Mouse (Mus musculus) megakaryocyte, embryonic 14.5 days (primary cell): ENCODE results near the gene Adamtsl1. TPM values are rescaled to one million over a fixed set of nuclear protein-coding genes. Genes with fewer than 3 reads are reported as not detected.

Experiments
- H3K27me3 ChIP-seq: replicated peaks from 2 replicates; pipeline ENCODE3; 2012; ENCODE audit warnings: inconsistent platforms
- H3K36me3 ChIP-seq: replicated peaks from 2 replicates; pipeline ENCODE3; 2012; ENCODE audit warnings: low read length, inconsistent platforms, mixed read lengths
- H3K4me1 ChIP-seq: 2 replicates; pipeline ENCODE4 v1.6.1; 2012; ENCODE audit warnings: inconsistent platforms
- H3K4me3 ChIP-seq: replicated peaks from 2 replicates; pipeline ENCODE3; 2012; ENCODE audit warnings: moderate library complexity, mild to moderate bottlenecking, inconsistent platforms
- H3K9me3 ChIP-seq: 2 replicates; pipeline ENCODE4 v1.6.1; 2012; ENCODE audit warnings: inconsistent platforms
- FLI1 ChIP-seq: IDR thresholded peaks from 2 replicates; pipeline ENCODE4 v1.6.1; 2012; ENCODE audit warnings: low read length, inconsistent platforms, mixed read lengths
- GATA1 ChIP-seq: IDR thresholded peaks from 3 replicates; pipeline ENCODE4 v1.6.1; 2012; ENCODE audit warnings: mixed read lengths, low read length, inconsistent platforms, borderline replicate concordance
- polyA plus RNA-seq: library from polyadenylated mRNA; stranded (reverse); fragments of >175 nt; gene quantifications from 2 replicates; pipeline ENCODE4 v1.2.3, GENCODE M21; 2012; ENCODE audit warnings: low replicate concordance; ENCODE audit not compliant: insufficient read depth

Adamtsl1 gene
- polyA plus RNA-seq, 1 experiment, result 0.44 TPM

DNA sequence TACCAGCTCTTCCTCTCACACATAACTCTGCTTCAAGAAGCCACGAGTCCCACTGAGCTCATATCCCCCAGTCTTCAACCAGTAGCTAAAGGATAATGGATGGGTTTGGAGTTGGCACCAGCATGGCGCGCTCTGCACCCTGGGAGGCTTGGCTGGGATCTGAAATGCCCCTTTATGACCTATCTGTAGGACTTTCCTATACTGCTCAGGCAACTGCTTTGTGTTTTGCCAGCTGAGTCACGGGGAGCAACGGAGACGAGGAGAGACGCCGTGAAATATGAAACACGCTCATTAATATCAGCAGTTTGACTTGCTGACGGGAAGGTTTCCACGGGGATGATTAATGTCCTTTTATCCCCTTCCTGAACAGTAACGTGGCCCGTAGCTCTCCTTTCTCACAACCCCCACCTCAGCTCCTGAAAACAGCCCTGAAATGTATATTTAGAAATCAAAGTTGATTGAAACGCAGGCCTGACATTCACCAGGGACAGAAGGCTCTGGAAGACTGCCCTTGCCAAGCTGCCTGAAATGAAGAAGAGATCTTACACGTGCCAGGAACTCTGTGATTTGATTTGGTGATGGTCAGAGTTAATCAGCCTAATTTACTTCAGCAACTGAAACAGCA lies 902.5 kb downstream of the Adamtsl1 start:
- H3K4me3 ChIP-seq, result no peak overlapping the region
- H3K27me3 ChIP-seq, result peaks cover 2% of the 10 kb centered on the region
- peaks cover 7% of the 10 kb centered on the region; the same call in 1 of the 2 replicates for H3K9me3 ChIP-seq
- H3K4me1 ChIP-seq, result no peaks in the 10 kb centered on the region
- TF ChIP-seq GATA1 (no peak), FLI1 (no peak)
- H3K36me3 ChIP-seq, result no peaks in the 10 kb centered on the region

DNA sequence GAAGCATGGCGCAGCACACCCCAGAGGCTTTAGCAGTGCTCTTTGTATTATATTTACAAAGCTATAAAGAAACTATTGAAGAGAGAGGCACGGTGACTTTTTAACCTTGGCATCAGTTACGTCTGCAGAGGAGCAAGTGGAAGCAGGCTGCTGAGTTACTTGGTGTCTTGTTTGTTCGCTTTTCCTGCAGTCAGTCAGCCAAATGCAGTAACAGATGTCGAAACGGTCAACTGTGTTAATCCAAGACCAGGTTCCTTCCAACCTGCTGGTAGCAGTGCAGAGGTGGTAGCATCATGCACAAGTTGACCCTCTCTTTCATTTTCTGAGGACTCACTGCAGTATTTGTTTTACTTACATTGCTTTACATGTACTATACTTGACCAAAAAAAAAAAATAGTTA lies 908.6 kb downstream of the Adamtsl1 start:
- TF ChIP-seq FLI1 (no peak), GATA1 (no peak)
- H3K9me3 ChIP-seq, result no peaks in the 10 kb centered on the region
- H3K4me3 ChIP-seq, result no peak overlapping the region
- no peaks in the 10 kb centered on the region for H3K36me3 ChIP-seq
- H3K27me3 ChIP-seq, result no peaks in the 10 kb centered on the region
- peaks cover 16% of the 10 kb centered on the region for H3K4me1 ChIP-seq

DNA sequence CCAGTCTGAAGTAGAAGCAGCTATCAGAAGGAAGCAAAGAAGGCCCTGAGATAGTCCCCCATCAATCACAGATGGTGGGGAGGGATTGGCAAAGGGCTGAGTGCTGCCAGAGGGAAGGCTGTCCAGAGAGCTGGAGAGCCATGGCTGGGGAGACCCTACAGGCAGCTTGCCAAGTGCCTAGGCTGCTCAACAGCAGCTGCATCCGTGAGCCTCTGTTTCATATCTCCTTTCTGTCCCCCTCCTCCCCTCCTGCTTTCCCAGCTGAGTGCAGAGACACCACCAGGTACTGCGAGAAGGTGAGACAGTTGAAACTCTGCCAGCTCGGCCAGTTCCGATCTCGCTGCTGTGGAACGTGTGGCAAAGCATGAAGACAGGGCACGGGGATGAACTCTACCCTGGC lies 911.6 kb downstream of the Adamtsl1 start:
- TF ChIP-seq FLI1 (no peak), GATA1 (no peak)
- Histone ChIP-seq H3K4me3 (no peak overlapping the region), H3K9me3 (no peaks in the 10 kb centered on the region), H3K36me3 (no peaks in the 10 kb centered on the region), H3K27me3 (no peaks in the 10 kb centered on the region), H3K4me1 (peaks cover 20% of the 10 kb centered on the region)

DNA sequence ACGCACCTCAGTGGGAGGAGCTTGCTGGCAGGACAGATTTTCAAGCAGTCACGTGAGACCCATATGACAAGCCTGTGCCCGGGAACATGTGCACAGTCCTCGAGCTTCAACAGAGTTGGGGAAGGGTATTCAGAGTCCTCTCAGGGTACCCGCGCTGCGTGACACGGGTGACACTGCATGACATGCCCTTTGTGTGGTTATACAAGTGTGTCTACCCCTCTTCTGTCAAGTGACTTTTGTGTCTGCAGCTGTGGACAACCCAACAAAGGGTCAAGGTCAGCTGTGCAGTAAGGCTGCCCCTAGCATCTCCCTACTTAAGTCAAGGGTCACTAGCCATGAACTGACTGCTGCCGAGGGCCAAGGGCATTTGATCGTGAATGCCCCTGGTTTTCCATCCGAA lies 912.6 kb downstream of the Adamtsl1 start:
- Histone ChIP-seq H3K36me3 (no peaks in the 10 kb centered on the region), H3K9me3 (no peaks in the 10 kb centered on the region), H3K4me1 (peaks cover 20% of the 10 kb centered on the region), H3K27me3 (no peaks in the 10 kb centered on the region), H3K4me3 (no peak overlapping the region)
- TF ChIP-seq GATA1 (no peak), FLI1 (no peak)

DNA sequence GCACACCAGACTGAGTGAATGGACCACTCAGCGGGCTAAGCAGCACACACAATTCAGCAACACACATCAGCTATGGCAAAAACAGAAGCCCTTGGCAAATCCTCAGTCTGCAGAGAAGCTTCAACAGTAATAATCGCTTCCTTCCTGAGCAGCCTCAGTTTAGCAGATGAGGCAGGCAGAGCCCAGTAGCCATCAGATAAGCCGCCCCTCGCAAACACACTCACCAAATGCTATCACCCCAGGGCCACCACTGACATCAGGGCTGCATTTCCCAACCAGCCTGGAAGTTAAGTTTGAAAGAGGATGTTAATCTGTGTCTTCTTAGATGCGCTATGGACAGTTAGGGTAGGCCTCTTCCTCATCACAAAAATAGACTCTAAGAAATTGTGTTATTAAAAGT lies 913.3 kb downstream of the Adamtsl1 start:
- Histone ChIP-seq H3K4me1 (peaks cover 20% of the 10 kb centered on the region), H3K9me3 (no peaks in the 10 kb centered on the region), H3K27me3 (no peaks in the 10 kb centered on the region), H3K36me3 (no peaks in the 10 kb centered on the region), H3K4me3 (no peak overlapping the region)
- TF ChIP-seq GATA1, result no peak
- TF ChIP-seq FLI1, result no peak

DNA sequence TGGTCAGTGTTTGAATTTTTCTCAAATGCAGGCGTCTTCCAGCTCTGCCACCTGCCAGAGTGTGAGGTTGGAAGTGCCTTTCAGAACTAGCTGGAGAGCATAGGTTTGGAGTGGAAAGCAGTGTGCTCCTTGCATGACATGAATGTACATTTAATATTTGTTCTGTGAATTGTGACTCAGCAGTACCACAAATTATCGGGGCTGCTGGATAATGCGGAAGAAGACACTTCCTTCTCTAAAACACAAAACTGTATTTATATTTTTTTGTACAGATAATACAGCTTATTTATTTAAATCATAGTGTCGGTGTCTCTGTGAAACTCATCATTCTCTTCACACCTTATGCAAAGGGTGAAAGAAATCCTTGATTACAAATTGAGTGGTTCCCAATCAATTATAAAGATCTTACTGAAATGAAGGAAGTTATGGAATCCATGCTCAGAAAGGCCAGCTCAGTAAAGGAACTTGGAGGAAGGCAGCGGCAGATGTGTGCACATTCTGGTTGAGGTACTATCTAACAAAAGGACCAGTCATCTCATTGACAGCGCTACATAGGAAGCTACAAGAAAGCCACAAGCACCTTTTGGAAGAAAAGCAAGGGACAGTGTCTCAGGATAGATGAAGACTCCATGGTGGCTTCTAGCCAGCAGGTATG lies 914.2 kb downstream of the Adamtsl1 start:
- Histone ChIP-seq H3K9me3 (no peaks in the 10 kb centered on the region), H3K27me3 (no peaks in the 10 kb centered on the region), H3K4me1 (peaks cover 20% of the 10 kb centered on the region), H3K4me3 (no peak overlapping the region), H3K36me3 (no peaks in the 10 kb centered on the region)
- no peak for TF ChIP-seq GATA1

DNA sequence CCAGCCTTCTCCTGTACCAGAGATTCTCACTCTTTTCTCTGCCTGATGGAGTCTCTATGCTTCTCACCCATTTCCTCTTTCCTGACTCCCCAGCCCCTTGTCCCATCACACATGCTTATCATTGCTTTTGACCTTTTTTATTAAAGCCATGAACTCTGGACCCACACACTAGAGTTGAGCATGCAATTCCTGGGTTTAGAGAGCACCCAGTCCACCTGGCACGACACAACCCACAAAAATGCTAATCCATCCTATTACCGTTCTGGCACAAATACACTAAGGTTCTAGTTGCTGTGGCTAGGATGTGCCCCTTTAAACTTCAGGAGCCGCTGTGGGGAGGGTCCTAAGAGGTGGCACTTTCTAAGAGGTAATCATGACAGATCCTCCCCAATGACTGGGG lies 921.7 kb downstream of the Adamtsl1 start:
- H3K4me1 ChIP-seq, result no peaks in the 10 kb centered on the region
- TF ChIP-seq FLI1 (no peak), GATA1 (no peak)
- no peak overlapping the region for H3K4me3 ChIP-seq
- H3K36me3 ChIP-seq, result no peaks in the 10 kb centered on the region
- no peaks in the 10 kb centered on the region for H3K27me3 ChIP-seq
- 0 out of 2 replicates have a peak, but pooled peaks cover 7% of the 10 kb centered on the region for H3K9me3 ChIP-seq

DNA sequence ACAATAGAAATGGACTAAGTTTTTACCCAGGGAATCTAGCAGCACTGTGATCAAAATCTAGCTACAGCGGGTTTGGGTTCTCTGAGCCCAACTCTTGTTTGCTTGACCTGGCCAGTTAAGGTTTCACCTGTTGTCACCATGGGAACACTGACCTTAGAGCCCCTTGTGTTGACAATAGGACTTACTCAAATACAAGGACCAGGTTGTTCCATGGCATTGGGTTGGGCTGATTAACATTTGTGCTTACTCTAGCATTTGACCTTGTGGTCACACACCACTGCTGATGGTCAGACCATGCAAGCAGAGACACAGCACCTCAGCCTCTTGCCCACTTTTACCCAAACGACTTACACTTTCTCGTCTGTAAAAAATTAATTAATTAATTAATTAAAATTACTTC lies 922.4 kb downstream of the Adamtsl1 start:
- TF ChIP-seq GATA1 (no peak), FLI1 (no peak)
- no peak overlapping the region for H3K4me3 ChIP-seq
- no peaks in the 10 kb centered on the region for H3K27me3 ChIP-seq
- H3K36me3 ChIP-seq, result no peaks in the 10 kb centered on the region
- 0 out of 2 replicates have a peak, but pooled peaks cover 7% of the 10 kb centered on the region for H3K9me3 ChIP-seq
- no peaks in the 10 kb centered on the region for H3K4me1 ChIP-seq

DNA sequence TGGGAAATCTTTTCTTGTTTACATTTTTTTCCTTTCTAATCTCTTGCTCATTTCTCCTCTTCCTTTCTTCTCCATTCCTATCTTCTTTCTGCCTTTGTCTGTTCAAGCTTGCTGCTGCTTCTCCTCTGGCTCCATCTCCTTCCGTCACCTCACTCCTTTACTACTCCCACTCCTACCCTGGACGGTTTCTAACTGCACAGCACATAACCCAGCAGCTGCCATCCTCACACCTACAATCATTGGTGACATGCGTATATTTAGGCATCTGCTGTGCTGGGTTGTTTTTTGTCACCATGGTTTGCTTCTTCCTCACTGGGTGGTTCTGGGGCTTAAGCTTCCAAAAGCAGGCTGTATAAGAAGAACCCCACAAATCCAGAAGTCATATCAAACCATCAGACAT lies 936.5 kb downstream of the Adamtsl1 start:
- Histone ChIP-seq H3K36me3 (no peaks in the 10 kb centered on the region), H3K27me3 (no peaks in the 10 kb centered on the region), H3K4me1 (no peaks in the 10 kb centered on the region), H3K9me3 (no peaks in the 10 kb centered on the region; the same call in 1 of the 2 replicates), H3K4me3 (no peak overlapping the region)
- TF ChIP-seq FLI1 (no peak), GATA1 (no peak)

DNA sequence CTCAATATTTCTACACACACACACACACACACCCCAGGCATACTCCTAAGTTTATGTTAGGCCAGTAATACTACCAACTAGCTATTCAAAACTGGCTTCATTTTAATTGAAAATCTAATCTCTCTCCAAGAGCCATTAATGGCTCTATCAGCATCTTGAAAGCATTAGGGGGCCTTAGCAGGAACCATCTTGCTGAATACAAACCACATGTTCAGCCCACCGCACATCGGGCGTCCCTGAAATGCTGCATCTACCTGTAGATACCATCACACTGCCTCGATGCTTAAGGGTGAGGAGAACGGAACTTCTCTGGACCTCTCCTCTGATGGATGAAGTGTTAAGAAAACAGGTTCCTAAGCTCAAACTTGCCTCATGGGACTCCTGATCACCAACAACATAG lies 950.8 kb downstream of the Adamtsl1 start:
- Histone ChIP-seq H3K9me3 (no peaks in the 10 kb centered on the region; the same call in 1 of the 2 replicates), H3K4me3 (no peak overlapping the region), H3K36me3 (no peaks in the 10 kb centered on the region), H3K4me1 (no peaks in the 10 kb centered on the region), H3K27me3 (no peaks in the 10 kb centered on the region)
- TF ChIP-seq FLI1 (no peak), GATA1 (no peak)
